Mouse (Mus musculus): Measurements from ENCODE around the gene Olah. TPM values are rescaled to one million over a fixed set of nuclear protein-coding genes. Genes with fewer than 3 reads are reported as not detected.

Gene Olah
- polyA plus RNA-seq, 1 experiment from 2014 or later: 0.10 TPM

DNA sequence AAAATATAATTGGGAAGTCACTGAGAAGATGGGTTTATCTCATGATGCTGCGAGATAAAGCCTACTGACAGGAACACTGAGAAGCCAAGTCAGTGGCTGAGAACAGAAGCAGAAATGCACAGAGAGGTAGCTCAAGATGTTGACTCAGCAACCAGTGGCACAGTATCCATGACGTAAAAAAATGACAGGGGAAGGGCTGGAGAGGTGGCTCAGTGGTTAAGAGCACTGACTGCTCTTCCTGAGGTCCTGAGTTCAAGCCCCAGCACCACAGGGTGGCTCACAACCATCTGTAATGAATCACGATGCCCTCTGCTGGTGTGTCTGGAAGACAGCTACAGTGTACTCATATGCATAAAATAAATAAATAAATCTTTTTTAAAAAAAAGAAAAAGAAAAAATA is 35.9 kb downstream of the Olah start:
- Histone ChIP-seq H3K9me3 (ENCODE audit: control insufficient read depth, low read length) (no peaks in the 10 kb centered on the region), H3K36me3 (ENCODE audit: control insufficient read depth, insufficient read depth, low read length) (no peaks in the 10 kb centered on the region), H3K27ac (ENCODE audit: low read depth, low read length) (no peak overlapping the region), H3K9ac (ENCODE audit: low read depth, low read length) (no peak overlapping the region), H3K4me2 (ENCODE audit: low read length) (no peak overlapping the region), H3K4me1 (ENCODE audit: control insufficient read depth, insufficient read depth, low read depth, low read length) (no peaks in the 10 kb centered on the region), H3K27me3 (replicated peaks; ENCODE audit: control insufficient read depth, insufficient read depth, low read length) (no peaks in the 10 kb centered on the region), H3K4me3 (ENCODE audit: low read length) (no peak overlapping the region)
- 81% methylated on average over 3 of the region's 3 CpGs for WGBS
- no peak for ATAC-seq

DNA sequence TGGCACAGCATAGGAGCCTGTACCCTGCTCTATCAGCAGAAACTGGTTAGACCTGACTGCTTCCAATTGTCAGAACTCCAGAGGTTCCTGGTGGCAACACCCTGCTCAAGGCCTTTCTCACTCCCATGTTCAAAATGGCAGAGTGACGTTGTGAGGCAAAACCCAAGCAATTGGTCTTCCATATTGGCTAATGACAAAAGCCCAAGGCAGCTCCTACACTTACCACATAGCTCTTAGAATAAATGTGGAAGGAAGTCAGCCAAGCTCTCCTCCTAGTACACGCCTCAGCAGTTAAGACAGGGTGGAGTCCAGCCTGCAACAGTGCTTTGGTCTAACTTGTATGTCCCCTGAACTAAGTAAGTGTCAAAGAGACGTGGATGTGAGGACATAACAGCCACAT is 39.1 kb downstream of the Olah start:
- Histone ChIP-seq H3K9ac (ENCODE audit: low read depth, low read length) (no peak overlapping the region), H3K27ac (ENCODE audit: low read depth, low read length) (no peak overlapping the region), H3K4me3 (ENCODE audit: low read length) (no peak overlapping the region), H3K36me3 (ENCODE audit: control insufficient read depth, insufficient read depth, low read length) (no peaks in the 10 kb centered on the region), H3K27me3 (replicated peaks; ENCODE audit: control insufficient read depth, insufficient read depth, low read length) (no peaks in the 10 kb centered on the region), H3K9me3 (ENCODE audit: control insufficient read depth, low read length) (no peaks in the 10 kb centered on the region), H3K4me2 (ENCODE audit: low read length) (no peak overlapping the region), H3K4me1 (ENCODE audit: control insufficient read depth, insufficient read depth, low read depth, low read length) (no peaks in the 10 kb centered on the region)
- ATAC-seq: no peak
- WGBS: 87% methylated on average over 3 of the region's 3 CpGs

DNA sequence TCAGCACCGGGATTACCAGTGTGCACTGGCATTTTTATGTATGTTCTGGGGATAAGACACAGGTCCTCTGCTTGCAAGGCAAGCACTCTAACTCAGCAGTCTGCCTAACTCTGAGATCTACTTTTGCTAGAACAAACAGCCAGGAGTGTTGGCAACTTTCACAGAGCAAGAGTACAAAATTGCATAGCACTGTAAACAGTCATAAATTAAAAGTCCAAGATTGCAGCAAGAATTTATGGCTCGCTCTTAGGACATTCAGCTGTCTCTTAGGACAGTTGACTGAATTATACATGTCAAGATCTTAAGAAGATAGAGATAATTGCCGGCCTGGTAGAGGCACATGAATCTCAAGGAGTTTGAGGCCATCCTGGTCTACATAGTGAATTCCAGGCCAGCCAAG is 40.7 kb downstream of the Olah start:
- H3K4me1 ChIP-seq (ENCODE audit: control insufficient read depth, insufficient read depth, low read depth, low read length): no peaks in the 10 kb centered on the region
- no peaks in the 10 kb centered on the region for H3K9me3 ChIP-seq (ENCODE audit: control insufficient read depth, low read length)
- ATAC-seq: no peak
- H3K4me2 ChIP-seq (ENCODE audit: low read length): no peak overlapping the region
- H3K27me3 ChIP-seq (replicated peaks; ENCODE audit: control insufficient read depth, insufficient read depth, low read length): no peaks in the 10 kb centered on the region
- no peak overlapping the region for H3K9ac ChIP-seq (ENCODE audit: low read depth, low read length)
- no peak overlapping the region for H3K27ac ChIP-seq (ENCODE audit: low read depth, low read length)
- H3K36me3 ChIP-seq (ENCODE audit: control insufficient read depth, insufficient read depth, low read length): no peaks in the 10 kb centered on the region
- WGBS: 79% methylated on average over 3 of the region's 3 CpGs
- H3K4me3 ChIP-seq (ENCODE audit: low read length): no peak overlapping the region

DNA sequence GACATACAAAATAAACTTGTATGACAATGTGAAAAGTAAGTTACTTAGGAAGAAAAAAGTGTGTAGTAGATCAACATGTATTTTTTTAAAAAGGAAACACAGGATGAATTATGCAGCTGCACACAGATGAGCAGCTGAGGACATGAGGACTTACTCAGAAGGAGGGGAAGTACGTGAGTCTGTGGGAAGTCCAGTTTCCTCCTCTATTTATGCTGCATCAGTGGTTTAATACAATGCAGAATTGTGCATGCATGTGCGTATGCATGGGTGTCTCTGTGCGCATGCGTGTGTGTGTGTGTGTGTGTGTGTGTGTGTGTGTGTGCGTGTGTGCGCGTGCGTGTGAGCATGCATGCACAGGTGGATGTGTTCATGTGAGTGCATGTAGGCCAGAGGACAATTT is 41.2 kb downstream of the Olah start:
- H3K4me1 ChIP-seq (ENCODE audit: control insufficient read depth, insufficient read depth, low read depth, low read length): no peaks in the 10 kb centered on the region
- no peak for ATAC-seq
- no peak overlapping the region for H3K4me3 ChIP-seq (ENCODE audit: low read length)
- 93% methylated on average over 8 of the region's 8 CpGs for WGBS
- no peak overlapping the region for H3K9ac ChIP-seq (ENCODE audit: low read depth, low read length)
- no peaks in the 10 kb centered on the region for H3K9me3 ChIP-seq (ENCODE audit: control insufficient read depth, low read length)
- no peak overlapping the region for H3K4me2 ChIP-seq (ENCODE audit: low read length)
- no peaks in the 10 kb centered on the region for H3K36me3 ChIP-seq (ENCODE audit: control insufficient read depth, insufficient read depth, low read length)
- no peak overlapping the region for H3K27ac ChIP-seq (ENCODE audit: low read depth, low read length)
- H3K27me3 ChIP-seq (replicated peaks; ENCODE audit: control insufficient read depth, insufficient read depth, low read length): no peaks in the 10 kb centered on the region

DNA sequence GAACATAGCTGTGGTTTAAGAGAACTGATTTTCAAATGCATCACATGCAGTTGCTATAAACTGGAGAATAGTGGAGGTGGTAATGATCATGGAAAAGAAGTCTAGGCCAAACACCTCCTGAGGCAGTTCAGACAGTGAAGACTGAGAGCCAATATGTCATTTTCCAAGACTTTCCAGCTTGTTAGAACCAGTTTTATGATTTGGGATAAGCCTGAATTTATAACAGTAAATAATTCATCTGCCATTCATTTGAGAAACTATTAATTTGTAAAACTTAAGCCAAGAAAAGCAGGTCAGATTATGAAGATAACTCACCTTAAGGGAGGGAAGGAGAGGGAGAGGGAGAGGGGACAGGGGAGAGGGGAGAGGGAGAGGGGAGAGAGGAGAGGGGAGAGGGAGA is 43.9 kb downstream of the Olah start:
- no peak overlapping the region for H3K9ac ChIP-seq (ENCODE audit: low read depth, low read length)
- ATAC-seq: no peak

DNA sequence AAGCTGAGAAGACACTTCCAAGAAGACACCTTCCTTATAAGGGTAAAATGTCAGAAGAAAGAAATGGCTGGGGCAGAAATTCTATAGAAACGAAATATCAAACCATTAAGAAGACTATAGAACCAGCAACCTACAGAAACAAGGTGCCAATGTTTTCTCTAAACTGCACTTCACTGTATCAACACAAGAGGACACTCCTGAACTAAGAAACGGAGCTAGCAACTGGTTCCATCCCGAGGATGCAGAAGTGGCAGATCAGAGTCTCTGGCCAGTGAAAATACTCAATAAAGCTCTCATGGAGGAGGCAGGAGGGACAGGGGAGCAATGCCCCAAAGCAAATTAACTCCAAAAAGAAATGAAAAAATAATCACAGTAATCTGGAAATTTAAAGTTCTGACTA is 48.1 kb downstream of the Olah start:
- Histone ChIP-seq H3K9me3 (ENCODE audit: control insufficient read depth, low read length) (no peaks in the 10 kb centered on the region), H3K27ac (ENCODE audit: low read depth, low read length) (no peak overlapping the region), H3K9ac (ENCODE audit: low read depth, low read length) (no peak overlapping the region), H3K27me3 (replicated peaks; ENCODE audit: control insufficient read depth, insufficient read depth, low read length) (no peaks in the 10 kb centered on the region), H3K36me3 (ENCODE audit: control insufficient read depth, insufficient read depth, low read length) (no peaks in the 10 kb centered on the region), H3K4me2 (ENCODE audit: low read length) (no peak overlapping the region), H3K4me3 (ENCODE audit: low read length) (no peak overlapping the region), H3K4me1 (ENCODE audit: control insufficient read depth, insufficient read depth, low read depth, low read length) (no peaks in the 10 kb centered on the region)
- ATAC-seq: peak; percentile 48
- 20% methylated on average over 3 of the region's 3 CpGs for WGBS

More for the DNA sequence above, 43.9 kb downstream of the Olah start:
- Histone ChIP-seq H3K4me2 (ENCODE audit: low read length) (no peak overlapping the region), H3K4me3 (ENCODE audit: low read length) (no peak overlapping the region), H3K4me1 (ENCODE audit: control insufficient read depth, insufficient read depth, low read depth, low read length) (no peaks in the 10 kb centered on the region), H3K27ac (ENCODE audit: low read depth, low read length) (no peak overlapping the region), H3K27me3 (replicated peaks; ENCODE audit: control insufficient read depth, insufficient read depth, low read length) (no peaks in the 10 kb centered on the region), H3K9me3 (ENCODE audit: control insufficient read depth, low read length) (no peaks in the 10 kb centered on the region), H3K36me3 (ENCODE audit: control insufficient read depth, insufficient read depth, low read length) (no peaks in the 10 kb centered on the region)

DNA sequence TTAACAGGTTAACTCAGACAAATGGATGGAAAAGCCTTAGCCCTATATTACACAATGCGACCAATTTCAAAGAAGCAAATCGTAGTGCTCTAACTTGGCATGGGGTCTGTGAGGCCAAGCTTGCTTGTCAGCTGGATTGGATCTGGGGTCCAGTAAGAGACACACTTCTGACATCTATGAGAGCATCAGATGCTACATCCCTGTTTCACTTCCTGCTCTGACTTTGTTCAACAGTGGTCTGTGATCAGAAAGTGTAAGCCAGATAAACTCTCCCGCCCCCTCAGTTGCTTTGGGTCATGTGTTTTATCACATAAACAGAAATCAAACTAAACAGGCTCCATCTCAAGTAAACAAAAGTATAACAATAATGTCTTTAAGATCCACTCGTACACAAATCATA is 48.6 kb downstream of the Olah start:
- no peak overlapping the region for H3K9ac ChIP-seq (ENCODE audit: low read depth, low read length)
- ATAC-seq: no peak
- no peak overlapping the region for H3K4me2 ChIP-seq (ENCODE audit: low read length)
- H3K27me3 ChIP-seq (replicated peaks; ENCODE audit: control insufficient read depth, insufficient read depth, low read length): no peaks in the 10 kb centered on the region
- H3K9me3 ChIP-seq (ENCODE audit: control insufficient read depth, low read length): no peaks in the 10 kb centered on the region
- no peaks in the 10 kb centered on the region for H3K4me1 ChIP-seq (ENCODE audit: control insufficient read depth, insufficient read depth, low read depth, low read length)
- H3K27ac ChIP-seq (ENCODE audit: low read depth, low read length): no peak overlapping the region
- 87% methylated on average over 4 of the region's 4 CpGs for WGBS
- no peaks in the 10 kb centered on the region for H3K36me3 ChIP-seq (ENCODE audit: control insufficient read depth, insufficient read depth, low read length)
- no peak overlapping the region for H3K4me3 ChIP-seq (ENCODE audit: low read length)

DNA sequence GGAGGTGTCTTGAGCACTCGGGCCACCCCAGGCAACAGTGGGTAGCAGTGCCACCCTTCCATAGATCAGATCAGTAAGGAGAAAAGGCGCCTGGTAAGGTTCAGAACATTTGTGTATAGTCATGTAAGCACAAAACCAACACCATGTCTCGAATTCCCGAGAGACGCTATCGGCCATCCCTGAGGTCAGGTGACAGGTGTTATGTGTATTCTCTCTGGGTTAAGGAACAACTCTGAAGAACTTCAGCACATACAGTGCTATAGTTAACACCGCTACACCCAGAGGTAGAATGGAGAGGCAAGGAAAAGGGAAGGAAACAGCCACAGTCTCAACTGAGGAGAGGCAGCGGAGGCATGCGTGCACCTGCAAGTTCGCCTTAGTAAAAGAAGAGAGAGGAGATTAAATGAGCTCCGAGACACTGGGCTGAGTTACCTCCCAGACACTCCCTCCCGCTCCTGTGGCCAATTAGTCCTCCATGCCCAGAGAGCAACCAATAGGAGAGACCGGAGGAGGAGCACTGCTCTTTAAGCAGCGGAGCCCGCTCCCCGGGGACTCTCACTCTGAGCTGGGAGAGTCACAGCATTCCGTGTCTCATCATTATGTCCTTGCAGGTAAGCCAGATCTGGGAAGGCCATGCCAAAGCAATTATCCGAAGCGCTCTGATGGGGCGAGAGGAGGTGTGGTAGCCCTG is 61.3 kb downstream of the Olah start, which contains the start of gene Acbd7:
TSS of gene Acbd7 (plus strand) at position 558 of the 691 bp plus-strand sequence.
- Histone ChIP-seq H3K4me2 (ENCODE audit: low read length) (peak within 1 kb of the TSS; percentile 74), H3K9ac (ENCODE audit: low read depth, low read length) (peak within 1 kb of the TSS; percentile 58), H3K4me3 (ENCODE audit: low read length) (peak within 1 kb of the TSS; percentile 40), H3K27ac (ENCODE audit: low read depth, low read length) (no peak within 1 kb of the TSS), H3K36me3 (ENCODE audit: control insufficient read depth, insufficient read depth, low read length) (no peaks in the 10 kb centered on the region), H3K9me3 (ENCODE audit: control insufficient read depth, low read length) (no peaks in the 10 kb centered on the region), H3K27me3 (replicated peaks; ENCODE audit: control insufficient read depth, insufficient read depth, low read length) (0 out of 2 replicates have a peak, but pooled peaks cover 3% of the 10 kb centered on the region), H3K4me1 (ENCODE audit: control insufficient read depth, insufficient read depth, low read depth, low read length) (peaks cover 17% of the 10 kb centered on the region)
- 5% methylated on average over 20 of the region's 20 CpGs for WGBS
- peak; percentile 12; the same call in 1 of the 2 replicates for ATAC-seq

DNA sequence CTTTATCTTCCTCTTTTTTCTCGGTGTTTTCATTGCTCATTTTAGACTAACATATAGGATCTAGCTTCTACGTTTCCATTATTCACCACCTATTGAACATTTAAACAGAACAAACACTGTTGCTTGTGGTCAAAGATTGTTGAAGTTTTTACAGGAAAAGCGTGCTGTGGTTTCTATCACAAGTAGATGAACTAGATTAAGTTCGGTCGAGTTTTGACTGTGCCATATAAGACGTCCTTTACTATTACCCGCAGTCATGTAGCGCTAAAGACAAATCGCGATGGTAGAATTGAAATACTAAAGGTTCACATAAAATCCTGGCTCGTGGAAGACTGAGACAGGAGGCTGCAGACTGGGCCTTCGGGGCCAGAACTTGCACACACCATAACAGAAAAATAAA is 63.2 kb downstream of the Olah start:
- H3K9ac ChIP-seq (ENCODE audit: low read depth, low read length): no peak overlapping the region
- no peak for ATAC-seq
- no peak overlapping the region for H3K4me3 ChIP-seq (ENCODE audit: low read length)
- H3K4me1 ChIP-seq (ENCODE audit: control insufficient read depth, insufficient read depth, low read depth, low read length): peaks cover 18% of the 10 kb centered on the region
- H3K9me3 ChIP-seq (ENCODE audit: control insufficient read depth, low read length): no peaks in the 10 kb centered on the region
- no peak overlapping the region for H3K27ac ChIP-seq (ENCODE audit: low read depth, low read length)
- 92% methylated on average over 12 of the region's 12 CpGs for WGBS
- H3K4me2 ChIP-seq (ENCODE audit: low read length): no peak overlapping the region
- H3K36me3 ChIP-seq (ENCODE audit: control insufficient read depth, insufficient read depth, low read length): peaks cover 11% of the 10 kb centered on the region; the same call in 1 of the 2 replicates
- H3K27me3 ChIP-seq (replicated peaks; ENCODE audit: control insufficient read depth, insufficient read depth, low read length): 0 out of 2 replicates have a peak, but pooled peaks cover 3% of the 10 kb centered on the region
